Mouse (Mus musculus): ENCODE data around the gene Lrrc46.

DNA sequence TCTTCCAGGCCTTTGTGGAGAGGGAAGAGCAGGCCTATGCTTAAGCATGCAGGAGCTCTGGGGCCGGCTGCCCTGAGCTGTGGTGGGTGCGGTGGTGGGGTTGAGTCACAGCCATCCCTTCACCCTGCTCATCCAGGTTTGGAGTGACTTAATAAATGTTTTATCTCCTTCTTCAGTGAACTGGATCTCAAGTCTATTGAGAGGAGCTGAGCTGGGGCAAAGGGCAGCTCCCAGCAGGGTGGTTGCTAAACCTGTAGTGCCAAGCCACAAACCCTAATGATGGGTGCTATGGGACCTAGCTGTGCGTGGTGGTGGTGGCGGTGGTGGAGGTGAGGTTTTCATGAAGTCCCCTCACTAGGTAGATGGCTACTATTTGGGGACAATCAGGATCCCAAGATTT, 7.4 kb downstream of the Lrrc46 start:
- TF ChIP-seq CTCF (IDR thresholded peaks at IDR 0.05; ENCODE audit: low read depth, low read length) (no peak), EP300 (IDR thresholded peaks at IDR 0.05; ENCODE audit: insufficient read depth, low read depth, low read length) (no peak)

Data from ES-Bruce4 (cell line).